Mouse (Mus musculus) limb, embryonic 11.5 days (tissue): ENCODE measurements at regions not wholly inside any gene's neighbourhood (a gene's known extent, or its start where the extent isn't known, plus 50 kb on each side); places are given as distances from the start of the nearest gene placed in this dataset.

Source experiments
- ATAC-seq: fragments of 200-750 bp; cut with Nextera tagmentation; 2 replicates; pipeline ENCODE4 v1.8.0; 2017; ENCODE audit warnings: low read depth; ENCODE audit not compliant: insufficient number of reproducible peaks, low FRiP score, low TSS enrichment
- DNase-seq: peaks from one replicate; pipeline ENCODE4 v3.0.0-alpha.2; 2015; ENCODE audit warnings: low spot score
- H3K27ac ChIP-seq: fragments of 300-500 bp; sonication (generic); replicated peaks from 2 replicates; pipeline ENCODE4 v1.5.1; 2014; ENCODE audit warnings: low read depth, mild to moderate bottlenecking, low read length
- H3K27me3 ChIP-seq: fragments of 300-500 bp; sonication (generic); 2 replicates; pipeline ENCODE4 v1.6.1; 2014; ENCODE audit warnings: mild to moderate bottlenecking, low read length, mixed read lengths; ENCODE audit not compliant: control insufficient read depth, insufficient read depth
- H3K36me3 ChIP-seq: fragments of 300-500 bp; sonication (generic); 2 replicates; pipeline ENCODE4 v1.6.1; 2014; ENCODE audit warnings: mild to moderate bottlenecking, low read length, moderate library complexity, mixed read lengths; ENCODE audit not compliant: control insufficient read depth, insufficient read depth
- H3K4me1 ChIP-seq: fragments of 300-500 bp; sonication (generic); 2 replicates; pipeline ENCODE4 v1.6.1; 2014; ENCODE audit warnings: low read length, mixed read lengths; ENCODE audit not compliant: control insufficient read depth, insufficient read depth
- H3K4me2 ChIP-seq: fragments of 300-500 bp; sonication (generic); 2 replicates; pipeline ENCODE4 v1.6.1; 2014; ENCODE audit warnings: low read depth, mild to moderate bottlenecking, moderate library complexity; ENCODE audit not compliant: severe bottlenecking
- H3K4me3 ChIP-seq: fragments of 300-500 bp; sonication (generic); 2 replicates; pipeline ENCODE4 v1.5.1; 2014; ENCODE audit warnings: low read depth, low read length
- H3K9ac ChIP-seq: fragments of 300-500 bp; sonication (generic); 2 replicates; pipeline ENCODE4 v1.6.1; 2014; ENCODE audit warnings: mild to moderate bottlenecking, low read length
- H3K9me3 ChIP-seq: fragments of 300-500 bp; sonication (generic); 2 replicates; pipeline ENCODE4 v1.6.1; 2016; ENCODE audit warnings: low read length; ENCODE audit not compliant: control insufficient read depth
- WGBS: fragments of 180-500 bp; shearing (Covaris S2); extraction: QIAGEN DNeasy Blood & Tissue Kit; methylation state at CpG from one replicate; pipeline ENCODE4 v1.1.7; 2014; 5-methylcytosine and 5-hydroxymethylcytosine counted together

DNA sequence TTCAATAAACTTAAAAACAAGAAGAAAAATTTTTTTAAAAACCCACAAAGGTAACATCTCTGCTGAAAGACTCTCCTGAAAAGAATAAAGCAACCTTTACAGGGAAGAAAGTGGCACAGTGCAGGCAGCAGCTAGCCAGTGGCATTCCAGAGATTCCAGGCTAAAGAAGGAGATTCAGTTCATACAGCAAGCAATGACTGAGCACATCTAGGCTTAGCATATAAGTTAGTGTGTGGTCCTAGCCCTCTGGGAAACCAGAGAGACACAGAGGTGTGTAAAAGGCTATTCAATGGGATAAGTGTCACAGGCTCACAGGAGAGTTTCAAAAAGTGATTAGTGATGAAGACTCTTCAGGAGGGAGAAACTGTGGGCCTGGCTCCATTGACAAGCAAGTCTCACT lies 225.4 kb upstream of the Spaca1 start:
- Histone ChIP-seq H3K36me3 (no peaks in the 10 kb centered on the region), H3K27ac (no peak overlapping the region), H3K4me1 (no peaks in the 10 kb centered on the region), H3K4me2 (no peak overlapping the region), H3K27me3 (no peaks in the 10 kb centered on the region), H3K9me3 (no peaks in the 10 kb centered on the region), H3K4me3 (no peak overlapping the region), H3K9ac (no peak overlapping the region)
- DNase-seq (no peak), ATAC-seq (no peak)

DNA sequence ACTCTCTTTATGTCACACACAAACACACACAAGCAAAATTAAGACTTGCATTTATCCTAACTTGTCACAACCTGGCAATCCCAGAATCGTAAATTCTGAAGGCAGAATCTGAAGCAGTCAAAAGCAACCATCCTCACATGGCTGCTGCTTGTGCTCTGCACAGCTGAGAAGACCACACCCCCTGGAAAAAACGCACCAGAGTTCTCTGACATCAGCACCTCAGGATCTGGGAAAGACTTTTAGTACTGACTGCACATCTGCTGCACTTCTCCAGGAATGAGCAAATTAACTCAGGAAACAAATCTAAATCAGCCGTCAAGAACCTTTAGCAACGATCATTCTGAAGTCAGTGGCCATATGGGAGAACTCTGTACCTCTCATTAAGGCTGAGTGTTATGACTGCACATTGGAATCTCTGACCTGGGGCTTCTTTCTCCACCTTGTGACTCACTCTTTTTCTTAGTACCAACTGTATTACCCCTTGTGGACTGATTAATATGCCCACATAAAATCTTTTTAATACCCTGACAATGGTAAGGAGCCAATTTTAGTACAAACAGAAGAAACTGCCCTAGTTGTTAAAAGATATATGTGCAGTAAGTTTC lies 248.1 kb upstream of the Akirin2 start:
- ATAC-seq = no peak
- no peak overlapping the region for H3K4me2 ChIP-seq
- no peak overlapping the region for H3K27ac ChIP-seq
- no peaks in the 10 kb centered on the region for H3K9me3 ChIP-seq
- no peak overlapping the region for H3K9ac ChIP-seq
- H3K4me1 ChIP-seq = no peaks in the 10 kb centered on the region
- H3K27me3 ChIP-seq = no peaks in the 10 kb centered on the region
- DNase-seq = no peak
- H3K4me3 ChIP-seq = no peak overlapping the region
- WGBS = 22% methylated on average over 4 of the region's 4 CpGs
- H3K36me3 ChIP-seq = no peaks in the 10 kb centered on the region

DNA sequence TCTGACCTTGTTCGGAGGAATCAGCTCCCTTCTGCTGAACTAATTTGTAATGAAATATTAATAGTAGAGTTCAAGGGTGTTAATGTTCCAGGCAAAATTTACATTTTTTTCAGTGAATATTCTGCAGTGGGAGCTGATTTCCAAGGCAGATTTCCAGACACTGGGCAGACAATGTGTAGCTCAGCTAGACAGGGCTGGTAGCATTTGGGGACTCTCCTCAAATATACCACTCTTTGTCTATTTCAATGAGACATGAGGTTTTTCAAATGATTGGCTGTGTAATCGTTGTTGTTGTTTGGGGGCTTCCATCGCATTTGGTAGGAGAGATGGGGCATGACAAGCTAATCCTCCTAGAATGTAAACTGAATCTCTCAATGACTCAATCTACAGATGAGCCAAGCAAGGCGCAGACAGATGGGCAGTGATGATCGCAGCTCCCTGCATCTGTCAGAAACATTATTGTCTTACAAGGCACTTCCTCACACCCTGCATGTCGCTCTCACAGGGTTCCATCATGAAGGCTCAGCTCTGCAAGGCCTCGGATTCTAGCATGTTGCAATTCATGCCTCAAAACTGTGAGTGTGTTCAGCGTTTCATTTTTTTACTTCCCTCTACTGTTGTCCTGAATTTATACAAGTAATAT lies 241.7 kb upstream of the Akirin2 start:
- Histone ChIP-seq H3K36me3 (no peaks in the 10 kb centered on the region), H3K27ac (no peak overlapping the region), H3K4me2 (no peak overlapping the region), H3K4me3 (no peak overlapping the region), H3K9me3 (no peaks in the 10 kb centered on the region), H3K27me3 (no peaks in the 10 kb centered on the region), H3K4me1 (no peaks in the 10 kb centered on the region), H3K9ac (no peak overlapping the region)
- no peak for DNase-seq
- ATAC-seq = no peak
- 77% methylated on average over 8 of the region's 8 CpGs for WGBS

DNA sequence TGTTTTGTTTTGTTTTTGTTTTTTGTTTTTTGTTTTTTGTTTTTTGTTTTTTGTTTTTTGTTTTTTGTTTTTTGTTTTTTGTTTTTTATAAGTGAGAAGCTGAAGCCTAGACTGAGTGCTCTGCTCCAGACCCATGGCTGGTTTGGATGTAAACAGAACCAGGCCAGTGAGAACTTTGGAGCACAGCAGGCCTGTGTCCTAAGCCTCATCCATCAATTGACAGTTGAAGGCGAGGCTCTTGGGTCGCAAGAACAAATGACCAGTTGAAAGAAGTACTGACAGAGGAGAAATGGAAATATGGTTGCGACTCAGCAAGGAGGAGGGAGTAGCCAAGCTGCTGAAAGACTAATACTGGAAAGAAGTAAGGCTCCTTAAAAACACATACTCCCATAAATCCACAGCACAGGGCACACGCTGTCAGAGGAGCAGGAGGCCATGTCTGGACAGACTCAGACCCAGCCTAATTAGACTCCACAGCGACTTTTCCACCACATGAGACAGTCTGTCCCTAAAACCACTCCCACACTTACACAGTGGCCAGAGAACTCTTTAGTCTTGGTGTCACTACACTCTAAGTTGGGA lies 240.6 kb upstream of the Akirin2 start:
- no peak overlapping the region for H3K27ac ChIP-seq
- no peak overlapping the region for H3K4me3 ChIP-seq
- no peaks in the 10 kb centered on the region for H3K9me3 ChIP-seq
- no peaks in the 10 kb centered on the region for H3K27me3 ChIP-seq
- 15% methylated on average over 5 of the region's 5 CpGs for WGBS
- ATAC-seq (peak; percentile 65; the same call in 1 of the 2 replicates), DNase-seq (peak; percentile 61)
- no peak overlapping the region for H3K4me2 ChIP-seq
- H3K36me3 ChIP-seq = no peaks in the 10 kb centered on the region
- H3K4me1 ChIP-seq = no peaks in the 10 kb centered on the region
- H3K9ac ChIP-seq = no peak overlapping the region

DNA sequence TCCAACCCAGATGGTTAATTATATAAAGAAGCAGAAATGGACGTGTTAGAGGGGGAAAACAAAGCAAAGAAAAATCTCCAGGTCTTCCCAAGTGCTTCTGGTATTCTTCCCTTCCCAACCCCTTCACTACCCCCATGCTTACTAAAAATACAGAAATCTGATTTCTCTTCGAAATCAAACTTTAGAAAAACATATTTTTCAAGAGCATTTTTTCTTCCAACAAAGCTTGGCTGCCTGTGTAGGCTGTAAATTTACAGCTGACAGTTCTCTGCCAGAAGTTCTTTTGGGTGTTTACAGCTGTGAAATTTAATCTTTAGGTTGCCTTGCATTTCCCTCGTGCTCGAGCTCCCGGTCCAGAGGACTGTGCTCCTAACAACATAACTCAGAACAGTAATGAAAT lies 234.9 kb upstream of the Akirin2 start:
- DNase-seq (no peak), ATAC-seq (no peak)
- no peak overlapping the region for H3K4me2 ChIP-seq
- H3K4me1 ChIP-seq = peaks cover 4% of the 10 kb centered on the region; the same call in 1 of the 2 replicates
- no peaks in the 10 kb centered on the region for H3K36me3 ChIP-seq
- no peak overlapping the region for H3K27ac ChIP-seq
- H3K4me3 ChIP-seq = no peak overlapping the region
- H3K27me3 ChIP-seq = no peaks in the 10 kb centered on the region
- no peaks in the 10 kb centered on the region for H3K9me3 ChIP-seq
- no peak overlapping the region for H3K9ac ChIP-seq
- 35% methylated on average over 5 of the region's 5 CpGs for WGBS

DNA sequence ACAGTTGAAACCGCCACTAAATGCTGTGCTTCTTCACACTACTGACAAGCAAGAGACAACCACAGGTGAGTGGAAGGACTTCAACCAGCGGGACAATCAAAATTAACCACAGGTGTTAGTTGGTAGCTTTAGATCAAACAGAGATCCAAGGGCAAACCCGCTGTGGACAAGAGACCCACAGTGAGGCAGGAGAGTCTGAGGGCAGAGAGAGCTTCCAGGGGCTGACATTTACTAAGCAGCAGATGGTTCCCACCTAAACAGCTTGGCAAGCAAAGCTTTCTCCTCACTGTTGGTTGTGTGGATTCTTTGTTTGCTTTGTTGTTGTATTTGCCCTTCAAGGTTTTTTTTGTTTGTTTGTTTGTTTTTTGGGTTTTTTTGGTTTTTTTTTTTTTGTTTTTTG lies 227.9 kb upstream of the Akirin2 start:
- no peak for ATAC-seq
- no peaks in the 10 kb centered on the region for H3K4me1 ChIP-seq

DNA sequence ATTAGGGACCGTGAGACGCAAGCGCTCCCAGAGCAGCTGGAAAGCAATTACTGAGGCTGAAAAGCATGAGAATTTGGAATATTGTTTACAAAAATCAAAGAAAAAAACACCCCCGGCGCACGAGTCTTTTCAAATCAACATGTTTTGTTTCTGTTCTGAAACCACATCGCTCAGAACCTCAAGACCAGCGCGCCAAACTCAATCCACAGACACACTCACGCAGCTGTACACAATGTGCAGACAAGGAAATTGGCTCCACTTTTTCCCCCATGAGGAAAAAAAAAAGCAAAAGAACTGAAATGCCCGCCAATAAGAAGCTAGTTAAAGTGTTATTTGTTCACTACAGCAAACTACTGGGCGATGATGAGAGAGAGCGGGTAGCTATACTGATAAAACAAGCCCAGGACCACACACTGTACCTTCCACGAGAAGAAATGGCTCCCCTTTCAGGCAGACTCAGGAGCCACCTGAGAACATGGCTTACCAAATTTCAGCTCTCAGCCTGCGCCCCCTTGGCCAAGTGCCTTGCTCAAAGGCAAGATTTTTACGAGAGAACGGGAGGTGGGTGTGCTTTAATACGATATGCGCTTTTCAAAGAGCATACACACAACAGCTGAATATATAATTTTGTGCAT lies 222.5 kb upstream of the Akirin2 start:
- Histone ChIP-seq H3K4me1 (no peaks in the 10 kb centered on the region), H3K27ac (no peak overlapping the region), H3K4me2 (no peak overlapping the region), H3K36me3 (no peaks in the 10 kb centered on the region), H3K27me3 (no peaks in the 10 kb centered on the region), H3K4me3 (no peak overlapping the region), H3K9ac (no peak overlapping the region), H3K9me3 (no peaks in the 10 kb centered on the region)
- DNase-seq = no peak
- ATAC-seq = no peak
- 73% methylated on average over 19 of the region's 19 CpGs for WGBS

More for the DNA sequence above, 227.9 kb upstream of the Akirin2 start:
- H3K4me3 ChIP-seq = no peak overlapping the region
- no peaks in the 10 kb centered on the region for H3K27me3 ChIP-seq
- no peak overlapping the region for H3K4me2 ChIP-seq
- H3K9me3 ChIP-seq = no peaks in the 10 kb centered on the region
- no peak for DNase-seq
- 42% methylated on average over 3 of the region's 3 CpGs for WGBS
- H3K27ac ChIP-seq = no peak overlapping the region
- H3K9ac ChIP-seq = no peak overlapping the region
- no peaks in the 10 kb centered on the region for H3K36me3 ChIP-seq

DNA sequence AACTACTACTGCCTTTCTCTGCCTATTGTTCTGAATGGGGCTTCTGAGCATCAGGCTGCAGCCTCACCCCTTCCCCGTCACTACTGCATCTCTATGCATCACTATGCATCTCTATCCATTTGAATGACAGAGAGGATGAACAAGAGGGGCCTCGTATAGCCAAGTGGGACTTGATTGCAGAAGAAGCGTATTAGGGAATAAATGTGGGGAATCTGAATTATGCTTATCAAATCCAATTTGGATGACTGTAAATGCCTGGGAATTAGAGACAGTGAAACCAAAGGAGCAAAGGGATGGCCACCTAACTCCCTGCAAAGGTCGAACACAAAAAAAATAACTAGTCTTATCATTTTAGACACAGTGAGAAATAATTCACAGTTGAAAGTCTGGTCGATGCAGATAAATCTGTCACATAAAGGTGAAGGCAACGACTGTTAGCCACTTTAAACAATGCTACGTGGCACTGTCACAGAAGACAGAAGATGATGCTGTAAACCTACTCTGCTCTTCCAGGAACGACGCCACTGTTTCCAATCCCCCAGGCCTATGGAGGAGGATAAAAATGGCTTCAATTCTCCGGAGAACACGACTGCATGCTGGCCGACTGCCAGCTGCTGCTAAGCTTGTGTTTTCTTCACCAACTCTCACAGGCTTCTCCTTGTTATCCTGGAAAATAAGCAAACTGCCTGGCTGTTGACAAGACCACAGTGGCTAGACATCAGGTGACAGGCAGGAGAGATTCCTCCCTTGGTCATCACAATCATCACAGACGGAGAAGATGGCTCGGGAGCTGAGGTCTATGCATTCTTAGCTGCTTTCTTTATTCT lies 213.6 kb upstream of the Akirin2 start:
- 76% methylated on average over 14 of the region's 14 CpGs for WGBS
- Histone ChIP-seq H3K4me2 (no peak overlapping the region), H3K4me3 (no peak overlapping the region), H3K27me3 (no peaks in the 10 kb centered on the region), H3K4me1 (no peaks in the 10 kb centered on the region), H3K36me3 (no peaks in the 10 kb centered on the region), H3K9me3 (no peaks in the 10 kb centered on the region), H3K9ac (no peak overlapping the region), H3K27ac (no peak overlapping the region)
- ATAC-seq = no peak
- DNase-seq = no peak
